Mouse (Mus musculus): ENCODE data around the gene Sorl1. TPM values are rescaled to one million over a fixed set of nuclear protein-coding genes. Genes with fewer than 3 reads are reported as not detected.

Gene Sorl1
- polyA plus RNA-seq, 1 experiment, result 58.1 TPM

- Histone ChIP-seq H3K4me1 (ENCODE audit: control insufficient read depth, insufficient read depth, low read length) (peaks cover 14% of the 10 kb centered on the region), H3K27ac (ENCODE audit: insufficient read depth, low read depth, low read length) (no peak overlapping the region; the same call in none of the 2 replicates), H3K4me3 (ENCODE audit: insufficient read depth, low read depth, low read length) (no peak overlapping the region), H3K36me3 (ENCODE audit: control insufficient read depth, insufficient read depth, low read length) (no peaks in the 10 kb centered on the region), H3K27me3 (replicated peaks; ENCODE audit: control insufficient read depth, insufficient read depth, low read length) (no peaks in the 10 kb centered on the region)
- WGBS, result 56% methylated on average over 6 of the region's 6 CpGs
- no peak for DNase-seq
- TF ChIP-seq POLR2A (IDR thresholded peaks at IDR 0.05; ENCODE audit: low read depth, low read length) (no peak), CTCF (conservative IDR thresholded peaks at IDR 0.05; ENCODE audit: insufficient read depth, insufficient read length, low read depth, low read length) (no peak)
Measured at GRCm38 (mm10) chr9:42102013-42102412, 22.1 kb downstream of the Sorl1 start.

- TF ChIP-seq CTCF (conservative IDR thresholded peaks at IDR 0.05; ENCODE audit: insufficient read depth, insufficient read length, low read depth, low read length), result no peak
- no peak for TF ChIP-seq POLR2A (IDR thresholded peaks at IDR 0.05; ENCODE audit: low read depth, low read length)
- no peak for DNase-seq
- Histone ChIP-seq H3K27ac (ENCODE audit: insufficient read depth, low read depth, low read length) (no peak overlapping the region), H3K27me3 (replicated peaks; ENCODE audit: control insufficient read depth, insufficient read depth, low read length) (no peaks in the 10 kb centered on the region), H3K4me1 (ENCODE audit: control insufficient read depth, insufficient read depth, low read length) (peaks cover 11% of the 10 kb centered on the region; the same call in 1 of the 2 replicates), H3K36me3 (ENCODE audit: control insufficient read depth, insufficient read depth, low read length) (no peaks in the 10 kb centered on the region), H3K4me3 (ENCODE audit: insufficient read depth, low read depth, low read length) (no peak overlapping the region)
- 76% methylated on average over 7 of the region's 7 CpGs for WGBS
Measured at GRCm38 (mm10) chr9:42101266-42101665, 22.8 kb downstream of the Sorl1 start.

- DNase-seq, result no peak
- Histone ChIP-seq H3K4me1 (ENCODE audit: control insufficient read depth, insufficient read depth, low read length) (peaks cover 11% of the 10 kb centered on the region; the same call in 1 of the 2 replicates), H3K4me3 (ENCODE audit: insufficient read depth, low read depth, low read length) (no peak overlapping the region), H3K36me3 (ENCODE audit: control insufficient read depth, insufficient read depth, low read length) (no peaks in the 10 kb centered on the region), H3K27ac (ENCODE audit: insufficient read depth, low read depth, low read length) (no peak overlapping the region), H3K27me3 (replicated peaks; ENCODE audit: control insufficient read depth, insufficient read depth, low read length) (no peaks in the 10 kb centered on the region)
- WGBS, result 60% methylated on average over 9 of the region's 9 CpGs
- TF ChIP-seq POLR2A (IDR thresholded peaks at IDR 0.05; ENCODE audit: low read depth, low read length) (no peak), CTCF (conservative IDR thresholded peaks at IDR 0.05; ENCODE audit: insufficient read depth, insufficient read length, low read depth, low read length) (no peak)
Measured at GRCm38 (mm10) chr9:42100618-42101210, 23.4 kb downstream of the Sorl1 start.

GRCm38 (mm10) chr9:42098474-42099121, 25.5 kb downstream of the Sorl1 start:
- TF ChIP-seq CTCF (conservative IDR thresholded peaks at IDR 0.05; ENCODE audit: insufficient read depth, insufficient read length, low read depth, low read length) (no peak), POLR2A (IDR thresholded peaks at IDR 0.05; ENCODE audit: low read depth, low read length) (no peak)
- peaks cover 11% of the 10 kb centered on the region; the same call in 1 of the 2 replicates for H3K4me1 ChIP-seq (ENCODE audit: control insufficient read depth, insufficient read depth, low read length)
- no peaks in the 10 kb centered on the region for H3K27me3 ChIP-seq (replicated peaks; ENCODE audit: control insufficient read depth, insufficient read depth, low read length)
- H3K27ac ChIP-seq (ENCODE audit: insufficient read depth, low read depth, low read length), result peak overlapping the region; percentile 70
- peak; percentile 59 for DNase-seq
- no peak overlapping the region for H3K4me3 ChIP-seq (ENCODE audit: insufficient read depth, low read depth, low read length)
- H3K36me3 ChIP-seq (ENCODE audit: control insufficient read depth, insufficient read depth, low read length), result no peaks in the 10 kb centered on the region
- WGBS, result 70% methylated on average over 5 of the region's 5 CpGs

- 75% methylated on average over 8 of the region's 8 CpGs for WGBS
- no peaks in the 10 kb centered on the region for H3K36me3 ChIP-seq (ENCODE audit: control insufficient read depth, insufficient read depth, low read length)
- TF ChIP-seq CTCF (conservative IDR thresholded peaks at IDR 0.05; ENCODE audit: insufficient read depth, insufficient read length, low read depth, low read length) (no peak), POLR2A (IDR thresholded peaks at IDR 0.05; ENCODE audit: low read depth, low read length) (no peak)
- H3K27ac ChIP-seq (ENCODE audit: insufficient read depth, low read depth, low read length), result peak overlapping the region; percentile 30; the same call in 1 of the 2 replicates
- H3K27me3 ChIP-seq (replicated peaks; ENCODE audit: control insufficient read depth, insufficient read depth, low read length), result no peaks in the 10 kb centered on the region
- no peak overlapping the region for H3K4me3 ChIP-seq (ENCODE audit: insufficient read depth, low read depth, low read length)
- DNase-seq, result peak; percentile 38
- H3K4me1 ChIP-seq (ENCODE audit: control insufficient read depth, insufficient read depth, low read length), result peaks cover 11% of the 10 kb centered on the region; the same call in 1 of the 2 replicates
Measured at GRCm38 (mm10) chr9:42097731-42098473, 26.2 kb downstream of the Sorl1 start.

- Histone ChIP-seq H3K27me3 (replicated peaks; ENCODE audit: control insufficient read depth, insufficient read depth, low read length) (no peaks in the 10 kb centered on the region), H3K27ac (ENCODE audit: insufficient read depth, low read depth, low read length) (no peak overlapping the region), H3K36me3 (ENCODE audit: control insufficient read depth, insufficient read depth, low read length) (no peaks in the 10 kb centered on the region), H3K4me1 (ENCODE audit: control insufficient read depth, insufficient read depth, low read length) (peaks cover 11% of the 10 kb centered on the region; the same call in 1 of the 2 replicates), H3K4me3 (ENCODE audit: insufficient read depth, low read depth, low read length) (no peak overlapping the region)
- TF ChIP-seq CTCF (conservative IDR thresholded peaks at IDR 0.05; ENCODE audit: insufficient read depth, insufficient read length, low read depth, low read length) (no peak), POLR2A (IDR thresholded peaks at IDR 0.05; ENCODE audit: low read depth, low read length) (no peak)
- DNase-seq, result no peak
- WGBS, result 86% methylated on average over 7 of the region's 7 CpGs
Measured at GRCm38 (mm10) chr9:42097006-42097730, 26.9 kb downstream of the Sorl1 start.

Measured in kidney, adult 2 months (tissue).